Mouse (Mus musculus): ENCODE measurements around the gene Crybb1.

Crybb1 gene

GRCm38 (mm10) chr5:112266011-112266777 is 10.6 kb downstream of the Crybb1 start:
- DNase-seq (ENCODE audit: low spot score), result no peak

DNA sequence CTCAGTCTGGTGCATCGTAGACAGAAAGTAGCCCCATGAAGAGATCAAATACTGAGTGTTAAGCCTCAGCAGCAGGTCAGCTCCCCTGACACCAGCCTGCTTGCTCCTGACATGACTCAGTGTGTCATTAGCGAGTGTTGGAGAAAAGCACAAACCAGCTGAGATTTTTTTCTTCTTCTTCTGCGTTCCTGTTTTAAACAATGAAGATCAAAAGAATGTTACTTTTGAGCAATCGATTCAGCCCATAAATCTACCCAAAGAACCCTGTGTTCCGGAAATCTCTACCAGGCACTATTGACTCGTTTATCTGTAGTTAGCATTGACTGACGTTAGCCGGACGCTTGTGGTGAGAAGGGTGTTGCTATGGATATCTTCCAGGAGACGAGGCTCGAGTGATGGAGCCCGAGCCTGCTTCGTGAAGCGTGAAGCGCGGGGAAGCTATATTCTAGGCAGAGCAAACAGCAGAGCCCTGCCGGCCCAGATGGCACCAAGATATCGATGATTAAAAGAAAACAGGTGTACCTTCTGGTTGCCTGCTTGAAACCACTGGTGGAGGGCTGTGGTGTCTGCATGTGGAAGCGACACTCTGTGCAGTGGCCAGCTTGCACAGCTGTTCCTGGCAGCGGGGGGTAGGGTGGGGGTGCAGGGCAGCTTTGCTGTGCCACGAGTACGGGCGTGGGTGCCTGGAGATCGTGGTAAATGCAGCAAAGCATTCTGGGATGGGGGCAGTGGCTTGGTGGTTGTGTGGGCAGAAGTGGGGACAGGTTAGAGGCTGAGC is 15.3 kb downstream of the Crybb1 start:
- no peak for DNase-seq (ENCODE audit: low spot score)

DNA sequence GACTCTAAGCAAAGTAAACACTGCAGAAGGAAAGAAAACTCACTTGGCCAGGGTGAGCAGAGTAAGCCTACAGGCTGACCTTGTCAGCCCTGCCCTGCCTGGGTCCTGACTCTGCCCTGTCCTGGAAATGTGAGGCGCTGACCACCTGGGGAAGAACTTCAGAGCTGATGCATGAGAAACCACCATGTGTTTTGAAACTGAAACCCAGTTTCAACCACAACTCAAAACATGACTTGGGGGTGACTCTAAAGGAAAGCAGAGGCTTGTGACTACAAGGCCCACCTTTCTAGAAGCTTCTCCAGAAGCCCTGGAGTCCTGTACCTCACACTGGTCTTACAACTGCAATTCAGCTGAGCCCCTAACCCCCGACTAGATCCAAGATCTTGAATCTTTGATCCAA is 17.3 kb downstream of the Crybb1 start:
- DNase-seq (ENCODE audit: low spot score), result no peak

- DNase-seq (ENCODE audit: low spot score), result no peak
Observed at GRCm38 (mm10) chr5:112273746-112274463, 18.3 kb downstream of the Crybb1 start.

DNA sequence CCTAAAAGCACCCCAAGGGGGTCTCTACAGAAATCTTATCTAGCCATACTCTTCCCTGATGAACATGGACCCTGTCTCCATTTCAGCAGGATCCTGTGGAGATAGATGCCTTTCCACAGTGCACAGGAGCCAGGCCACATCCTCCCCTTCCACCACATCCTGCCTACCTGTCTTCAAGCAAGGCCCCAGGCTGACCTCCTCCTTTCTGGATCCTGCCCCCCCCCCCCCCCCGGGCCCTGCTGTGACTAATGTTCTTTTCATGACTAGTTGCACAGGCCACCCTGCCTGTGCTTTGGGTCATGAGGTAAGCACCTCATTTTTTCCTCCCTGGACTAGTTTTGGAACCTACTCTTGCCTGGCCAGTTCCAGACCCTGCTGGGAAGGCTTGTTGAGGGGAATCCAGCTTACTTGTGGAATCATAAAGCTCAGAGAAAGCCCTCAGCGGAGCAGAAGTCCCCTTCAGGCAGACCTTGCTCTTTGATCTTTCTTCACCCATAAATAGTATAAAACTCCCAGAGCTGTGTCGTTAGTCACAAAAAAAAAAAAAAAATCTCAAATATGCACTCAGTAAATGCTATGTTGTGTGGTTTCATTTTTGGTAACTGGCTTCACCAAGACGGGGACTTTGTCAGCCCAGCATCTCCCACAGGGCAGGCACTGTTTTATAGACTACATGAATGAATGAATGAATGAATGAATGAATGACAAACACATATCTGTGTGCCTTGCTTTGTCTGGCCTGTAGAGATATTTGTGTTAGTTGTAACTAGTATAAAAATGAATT is 19.6 kb downstream of the Crybb1 start:
- no peak for DNase-seq (ENCODE audit: low spot score)

GRCm38 (mm10) chr5:112276267-112276873 is 20.8 kb downstream of the Crybb1 start, which contains the start of gene Tpst2:
Gene Tpst2, plus strand, starts transcription at chr5:112276691.
- peak; percentile 99 for DNase-seq (ENCODE audit: low spot score)

DNA sequence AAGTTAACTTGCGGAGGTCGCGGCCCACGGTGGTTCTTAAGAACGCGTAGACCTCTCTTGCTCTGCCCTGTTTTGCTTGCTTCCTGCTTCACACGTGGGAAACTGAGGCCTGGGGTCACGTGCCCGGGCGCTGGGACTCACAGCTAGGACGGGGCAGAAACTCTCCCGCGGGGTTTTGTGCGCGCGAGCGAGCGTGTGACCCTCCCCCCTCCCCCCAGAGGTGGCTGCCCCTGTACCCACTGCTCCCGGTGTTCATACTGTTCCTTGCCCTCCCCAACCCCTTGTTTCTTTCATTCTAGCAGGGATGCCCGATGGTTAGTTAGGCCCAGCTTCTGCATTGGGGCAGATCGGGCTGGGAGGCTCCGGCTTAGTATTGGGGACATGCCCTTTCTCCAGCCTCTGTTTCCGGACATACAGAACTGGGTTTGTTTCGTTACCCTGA is 21.3 kb downstream of the Crybb1 start:
- no peak for DNase-seq (ENCODE audit: low spot score)

GRCm38 (mm10) chr5:112277906-112278470 is 22.4 kb downstream of the Crybb1 start:
- DNase-seq (ENCODE audit: low spot score), result no peak

DNA sequence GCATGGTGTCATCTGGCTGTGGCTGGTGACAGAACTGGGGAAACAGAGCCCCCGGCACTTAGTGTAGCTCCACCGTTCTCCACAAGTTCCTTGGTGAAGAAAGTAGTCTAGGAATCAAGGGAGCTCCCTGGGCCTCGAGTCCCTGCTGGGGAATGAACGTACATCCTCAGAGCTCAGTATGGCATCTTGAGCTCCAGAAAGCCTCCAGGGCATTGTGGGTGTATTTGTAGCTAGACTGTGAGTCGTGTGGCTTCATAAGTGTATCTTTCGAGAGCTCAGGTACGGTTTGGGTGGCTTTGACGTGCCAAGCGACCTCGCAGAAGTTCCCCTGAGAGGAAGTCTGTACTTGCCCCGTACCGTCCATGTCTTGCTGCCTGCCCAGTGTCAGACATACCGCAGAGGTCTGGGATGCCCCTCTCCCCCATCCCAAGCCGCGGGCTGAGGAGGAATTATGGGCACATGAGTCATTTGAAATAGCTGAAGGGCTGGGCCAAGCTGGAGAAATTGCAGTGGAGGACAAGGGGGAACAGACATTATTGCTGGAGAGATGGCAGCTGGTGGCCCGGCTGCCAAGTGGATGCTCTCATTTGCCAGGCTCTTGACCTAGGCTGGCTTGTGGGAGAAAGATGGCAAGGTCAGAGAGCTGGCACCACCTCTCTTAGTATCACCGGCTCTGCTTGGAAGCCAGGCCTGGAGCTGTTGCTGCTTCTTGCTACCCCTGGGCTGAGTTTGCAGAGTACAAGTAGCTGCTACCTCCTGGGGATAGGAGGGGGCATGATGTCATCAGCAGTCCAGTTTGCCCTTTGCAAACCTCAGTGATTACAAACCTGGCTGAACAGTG is 23.8 kb downstream of the Crybb1 start:
- DNase-seq (ENCODE audit: low spot score), result no peak

GRCm38 (mm10) chr5:112280151-112280550 is 24.5 kb downstream of the Crybb1 start:
- no peak for DNase-seq (ENCODE audit: low spot score)

- DNase-seq (ENCODE audit: low spot score), result no peak
Observed at GRCm38 (mm10) chr5:112280863-112281660, 25.4 kb downstream of the Crybb1 start.

GRCm38 (mm10) chr5:112281676-112282075 is 26.1 kb downstream of the Crybb1 start:
- no peak for DNase-seq (ENCODE audit: low spot score)

DNA sequence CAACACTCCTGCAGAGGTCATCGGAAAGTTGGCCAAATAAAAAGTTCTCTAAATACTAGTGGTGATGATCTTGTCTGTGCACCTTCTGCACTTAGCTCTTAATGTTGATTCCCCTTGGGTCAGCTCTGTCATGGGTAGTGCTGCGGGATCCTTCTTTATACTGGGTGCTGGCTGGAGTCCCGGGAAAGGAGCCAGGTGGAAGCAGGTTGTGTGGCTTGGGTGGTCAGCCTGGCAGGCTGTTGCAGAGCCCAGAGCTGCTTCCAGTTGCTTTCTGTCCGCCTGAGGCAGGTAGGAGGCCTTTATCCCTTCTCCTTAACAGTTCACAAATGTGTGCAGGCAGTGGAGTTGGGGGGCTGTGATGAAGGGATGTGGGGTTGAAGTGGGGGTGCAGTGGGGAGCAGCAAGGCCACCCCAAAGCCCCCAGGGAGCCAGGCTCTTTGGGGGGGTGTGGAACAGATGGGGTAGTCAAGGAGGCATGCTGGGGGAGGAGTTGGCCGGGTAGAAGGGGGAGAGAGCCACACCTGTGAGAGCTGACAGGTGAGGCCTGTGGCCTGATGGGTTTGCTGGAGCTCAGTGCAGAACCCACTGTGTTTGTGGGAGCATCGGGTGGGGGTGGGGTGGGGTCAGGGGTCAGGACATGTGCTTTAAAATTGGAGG is 26.6 kb downstream of the Crybb1 start:
- no peak for DNase-seq (ENCODE audit: low spot score)

DNA sequence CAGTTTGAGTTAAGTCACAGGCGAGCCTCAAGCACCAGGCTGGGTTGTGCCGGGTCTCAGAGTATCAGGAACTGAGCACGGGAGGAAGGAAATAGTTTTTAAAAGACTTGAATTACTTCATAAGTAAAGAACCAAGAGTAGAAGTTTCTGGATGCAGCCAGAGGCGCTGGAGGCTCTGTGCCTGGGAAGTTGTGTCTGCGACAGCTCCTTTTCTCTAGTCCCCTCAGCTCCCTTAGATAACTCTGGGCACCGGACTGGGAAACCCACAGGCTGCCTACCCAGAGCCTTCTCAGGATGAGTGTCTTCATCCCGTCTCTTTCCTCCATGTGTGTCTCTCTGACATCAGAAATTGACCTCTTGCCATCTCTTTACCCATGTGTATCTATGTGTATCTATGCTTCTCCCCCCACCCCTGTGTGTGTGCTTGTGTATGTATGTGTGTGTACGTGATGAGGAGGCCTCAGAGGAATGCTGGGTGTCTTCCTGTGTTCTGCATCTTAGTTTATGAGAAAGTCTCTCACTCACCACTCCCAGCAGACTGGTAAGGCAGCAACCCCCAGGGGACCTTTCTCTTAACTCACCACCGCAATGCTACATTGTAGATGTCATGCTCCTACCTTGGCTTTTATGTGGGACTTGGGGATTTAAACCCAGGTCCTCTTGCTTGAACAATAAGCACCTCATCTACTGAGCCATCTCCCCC is 27.3 kb downstream of the Crybb1 start:
- no peak for DNase-seq (ENCODE audit: low spot score)

DNA sequence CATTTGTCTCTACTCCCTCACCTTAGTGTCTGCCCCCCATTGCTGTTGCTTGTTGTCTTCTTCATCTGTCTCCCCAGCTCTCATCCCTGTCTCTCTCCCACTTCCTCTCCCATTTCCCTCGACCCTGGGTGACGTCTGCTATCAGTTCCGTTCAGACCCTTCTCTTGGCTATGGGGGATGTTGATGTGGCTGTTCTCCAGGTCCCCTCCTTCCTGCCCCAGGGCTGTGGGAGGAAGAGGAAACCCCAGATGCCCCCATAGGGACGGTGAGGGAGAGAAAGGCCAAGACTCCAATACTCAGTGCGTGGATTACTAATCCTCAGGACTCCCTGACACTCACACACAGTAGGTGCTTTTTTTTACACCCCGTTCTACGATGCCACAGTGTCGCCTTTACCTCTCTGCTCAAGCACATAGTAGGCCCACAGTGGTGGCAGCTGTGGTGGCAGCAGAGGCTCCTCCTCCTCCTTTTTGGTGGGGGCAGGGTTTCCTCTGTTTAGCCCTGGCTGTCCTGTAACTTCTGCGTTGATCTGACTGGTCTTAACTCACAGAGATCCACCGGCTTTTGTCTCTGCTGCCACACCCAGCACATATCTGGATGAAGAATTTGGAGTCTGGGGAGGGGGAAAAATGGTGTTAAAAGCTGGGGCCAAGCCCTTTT is 28.1 kb downstream of the Crybb1 start:
- no peak for DNase-seq (ENCODE audit: low spot score)

DNA sequence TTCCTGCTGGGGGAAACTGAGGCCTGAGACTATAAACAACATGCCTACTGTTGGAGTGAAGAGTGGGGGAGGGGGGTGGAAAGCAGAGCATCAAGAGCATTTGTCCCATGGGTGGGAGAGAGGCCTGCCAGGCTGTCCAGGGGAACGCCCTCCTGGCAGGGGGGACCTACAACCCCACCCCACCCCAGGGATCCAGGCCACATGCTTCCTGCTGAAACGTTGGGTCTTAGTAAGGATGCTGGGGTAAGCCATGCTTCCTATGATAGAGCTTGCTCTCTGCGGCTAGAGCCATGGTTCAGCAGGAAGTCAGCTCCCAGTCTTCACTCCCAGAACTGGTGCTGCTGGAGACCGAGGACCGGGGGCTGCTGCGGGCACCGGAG is 28.6 kb downstream of the Crybb1 start:
- DNase-seq (ENCODE audit: low spot score), result no peak

GRCm38 (mm10) chr5:112285548-112286085 is 30.0 kb downstream of the Crybb1 start:
- DNase-seq (ENCODE audit: low spot score), result no peak

Measured in testis, postnatal 14 days (tissue).